ENCODE assay signal across 17 mouse cellular contexts in genomic region chr7:100215116-100215732, GRCm38 (mm10). TPM values are rescaled to one million over a fixed set of nuclear protein-coding genes. Genes with fewer than 3 reads are reported as not detected.
DNase-seq lines count a peak whose midpoint lies in the region; ATAC-seq lines count a peak whose summit lies in the region.
"Had no signal": no experiment of that assay in that cellular context is flagged by ENCODE, and none has a peak within 500 bp of the region (broad histone marks: within the 10 kb centered on the region; RNA-seq: fewer than 3 reads in every experiment).

No protein-coding gene starts in this region.

- no peak for ATAC-seq in forebrain, embryonic 14.5 days
- ATAC-seq in midbrain, embryonic 15.5 days (replicated peaks) = no peak
- ATAC-seq: intestine, embryonic 15.5 days had no signal

- no peaks in the 10 kb centered on the region for H3K9me3 ChIP-seq in forebrain, embryonic 14.5 days (replicated peaks; ENCODE audit: control insufficient read depth, low read length)
- H3K9me3 ChIP-seq in forebrain, embryonic 10.5 days = no peaks in the 10 kb centered on the region
- H3K9me3 ChIP-seq in midbrain, embryonic 10.5 days (replicated peaks) = no peaks in the 10 kb centered on the region
- no peaks in the 10 kb centered on the region for H3K9me3 ChIP-seq in midbrain, embryonic 15.5 days
- H3K9me3 ChIP-seq: intestine, embryonic 15.5 days; lung, embryonic 15.5 days had no signal

- DNase-seq in forebrain, embryonic 14.5 days (ENCODE audit: low spot score) = peak; percentile 49
- DNase-seq in forebrain, embryonic 10.5 days (ENCODE audit: extremely low spot score, low spot score) = no peak
- DNase-seq in midbrain, embryonic 10.5 days (ENCODE audit: low spot score) = no peak
- DNase-seq in cerebellum, postnatal 25 days = peak; percentile 58 to 80
- DNase-seq in heart, adult 8-10 months (ENCODE audit: low spot score) = no peak
- DNase-seq in heart, postnatal 36 days = no peak
- DNase-seq: heart, adult 2 months; heart, postnatal 14 days; right cerebral cortex, postnatal 14 days; thymus, postnatal 25 days had no signal

- H3K36me3 ChIP-seq in forebrain, embryonic 14.5 days (ENCODE audit: control insufficient read depth, insufficient read depth, low read length) = no peaks in the 10 kb centered on the region
- H3K36me3 ChIP-seq in forebrain, embryonic 10.5 days (replicated peaks) = no peaks in the 10 kb centered on the region
- H3K36me3 ChIP-seq in midbrain, embryonic 10.5 days = no peaks in the 10 kb centered on the region
- H3K36me3 ChIP-seq in midbrain, embryonic 15.5 days (replicated peaks) = no peaks in the 10 kb centered on the region
- H3K36me3 ChIP-seq: intestine, embryonic 15.5 days; lung, embryonic 15.5 days had no signal

- intact Hi-C loops in heart, postnatal 36 days (cut with DNase I) = no loop called here

- H3K4me3 ChIP-seq in forebrain, embryonic 14.5 days (ENCODE audit: low read depth, low read length) = no peak overlapping the region
- H3K4me3 ChIP-seq in forebrain, embryonic 10.5 days = no peak overlapping the region
- no peak overlapping the region for H3K4me3 ChIP-seq in midbrain, embryonic 10.5 days
- no peak overlapping the region for H3K4me3 ChIP-seq in midbrain, embryonic 15.5 days
- H3K4me3 ChIP-seq: erythroblast, embryonic 14.5 days; heart, adult 2 months; intestine, embryonic 15.5 days; lung, embryonic 15.5 days had no signal

- no peak overlapping the region for H3K9ac ChIP-seq in forebrain, embryonic 14.5 days (ENCODE audit: low read length)
- no peak overlapping the region for H3K9ac ChIP-seq in midbrain, embryonic 15.5 days
- H3K9ac ChIP-seq: intestine, embryonic 15.5 days; lung, embryonic 15.5 days had no signal

- H3K27ac ChIP-seq in forebrain, embryonic 14.5 days (ENCODE audit: low read depth, low read length) = no peak overlapping the region
- H3K27ac ChIP-seq in forebrain, embryonic 10.5 days = no peak overlapping the region
- H3K27ac ChIP-seq in midbrain, embryonic 10.5 days (replicated peaks) = peak overlapping the region; percentile 70
- no peak overlapping the region for H3K27ac ChIP-seq in midbrain, embryonic 15.5 days
- H3K27ac ChIP-seq: heart, adult 2 months; intestine, embryonic 15.5 days; lung, embryonic 15.5 days; stomach, postnatal 0 days had no signal

- no peaks in the 10 kb centered on the region for H3K27me3 ChIP-seq in forebrain, embryonic 14.5 days (replicated peaks; ENCODE audit: control insufficient read depth, insufficient read depth, low read length)
- no peaks in the 10 kb centered on the region for H3K27me3 ChIP-seq in forebrain, embryonic 10.5 days (ENCODE audit: poor library complexity, severe bottlenecking)
- 0 out of 2 replicates have a peak, but pooled peaks cover 4% of the 10 kb centered on the region for H3K27me3 ChIP-seq in midbrain, embryonic 10.5 days (ENCODE audit: low read depth, poor library complexity, severe bottlenecking)
- no peaks in the 10 kb centered on the region for H3K27me3 ChIP-seq in midbrain, embryonic 15.5 days (replicated peaks)
- H3K27me3 ChIP-seq: intestine, embryonic 15.5 days; lung, embryonic 15.5 days had no signal

- 68% methylated on average over 6 of the region's 6 CpGs for WGBS in forebrain, embryonic 14.5 days
- 86% methylated on average over 6 of the region's 6 CpGs for WGBS in forebrain, embryonic 10.5 days
- 67% methylated on average over 6 of the region's 6 CpGs for WGBS in midbrain, embryonic 10.5 days
- WGBS in midbrain, embryonic 15.5 days = 41% methylated on average over 6 of the region's 6 CpGs

- no peaks in the 10 kb centered on the region for H3K4me1 ChIP-seq in forebrain, embryonic 14.5 days (ENCODE audit: control insufficient read depth, insufficient read depth, low read length)
- peaks cover 17% of the 10 kb centered on the region for H3K4me1 ChIP-seq in forebrain, embryonic 10.5 days
- peaks cover 34% of the 10 kb centered on the region for H3K4me1 ChIP-seq in midbrain, embryonic 10.5 days
- peaks cover 23% of the 10 kb centered on the region for H3K4me1 ChIP-seq in midbrain, embryonic 15.5 days
- H3K4me1 ChIP-seq: intestine, embryonic 15.5 days had no signal

- H3K4me2 ChIP-seq in forebrain, embryonic 14.5 days (ENCODE audit: low read length) = no peak overlapping the region
- no peak overlapping the region for H3K4me2 ChIP-seq in midbrain, embryonic 15.5 days
- H3K4me2 ChIP-seq: intestine, embryonic 15.5 days; liver, embryonic 11.5 days; lung, embryonic 15.5 days had no signal

RNA-seq across cellular contexts. Expression of gene Pgm2l1, which starts 12.0 kb away (rescaled TPM):
- 9.2 and 13.2 TPM in 2 replicates for polyA plus RNA-seq in forebrain, embryonic 14.5 days (2014; fragmentation: Nextera tagmentation; extraction: Ambion mirVana)
- 3.1 and 3.7 TPM in 2 replicates for polyA plus RNA-seq in forebrain, embryonic 10.5 days (2016; fragmentation: Nextera tagmentation; extraction: Ambion mirVana)
- polyA plus RNA-seq in midbrain, embryonic 10.5 days (2016; fragmentation: Nextera tagmentation; extraction: Ambion mirVana) = 4.5 and 7.3 TPM in 2 replicates
- 29.9 and 30.6 TPM in 2 replicates for polyA plus RNA-seq in midbrain, embryonic 15.5 days (2015; fragmentation: Nextera tagmentation; extraction: Ambion mirVana)
- 1 to 10 TPM; 5.5 to 7.9 (median 7.2) TPM for total RNA-seq in heart, adult 8-10 months (2022)
- 1 to 10 TPM; 6.4 to 8.6 TPM for total RNA-seq in heart, postnatal 36 days (2021)

RNA-seq across cellular contexts. Expression of gene Kcne3, which starts 38.9 kb away (rescaled TPM):
- polyA plus RNA-seq in forebrain, embryonic 14.5 days (2014; fragmentation: Nextera tagmentation; extraction: Ambion mirVana) = 0.58 and 0.91 TPM in 2 replicates
- polyA plus RNA-seq in forebrain, embryonic 10.5 days (2016; fragmentation: Nextera tagmentation; extraction: Ambion mirVana) = 6.5 and 10.0 TPM in 2 replicates
- polyA plus RNA-seq in midbrain, embryonic 10.5 days (2016; fragmentation: Nextera tagmentation; extraction: Ambion mirVana) = 2.9 and 6.7 TPM in 2 replicates
- 0.60 and 0.98 TPM in 2 replicates for polyA plus RNA-seq in midbrain, embryonic 15.5 days (2015; fragmentation: Nextera tagmentation; extraction: Ambion mirVana)
- total RNA-seq in heart, adult 8-10 months (2022) = 1 to 10 TPM in 1 of 4 experiments, under 1 TPM in 3; 0.28 to 1.5 (median 0.66) TPM
- total RNA-seq in heart, postnatal 36 days (2021) = under 1 TPM; 0.81 to 1.00 TPM
- total RNA-seq: layer of hippocampus, postnatal 10 days had no signal
- polyA plus RNA-seq: erythroblast, embryonic 14.5 days had no signal

RNA-seq across cellular contexts. Expression of gene Lipt2, which starts 56.1 kb away (rescaled TPM):
- 19.6 and 24.0 TPM in 2 replicates for polyA plus RNA-seq in forebrain, embryonic 14.5 days (2014; fragmentation: Nextera tagmentation; extraction: Ambion mirVana)
- polyA plus RNA-seq in forebrain, embryonic 10.5 days (2016; fragmentation: Nextera tagmentation; extraction: Ambion mirVana) = 22.7 and 24.7 TPM in 2 replicates
- polyA plus RNA-seq in midbrain, embryonic 10.5 days (2016; fragmentation: Nextera tagmentation; extraction: Ambion mirVana) = 20.7 and 23.4 TPM in 2 replicates
- polyA plus RNA-seq in midbrain, embryonic 15.5 days (2015; fragmentation: Nextera tagmentation; extraction: Ambion mirVana) = 16.0 and 19.4 TPM in 2 replicates
- 1 to 10 TPM; 4.4 to 6.3 (median 5.4) TPM for total RNA-seq in heart, adult 8-10 months (2022)
- 1 to 10 TPM; 5.5 to 5.7 TPM for total RNA-seq in heart, postnatal 36 days (2021)

Comparison
In these comparisons a context has a peak if more than half of its experiments do, and no peak if none do; other contexts are left out.
1. DNase-seq: peak in forebrain, embryonic 14.5 days (single experiment) and cerebellum, postnatal 25 days (2 of 2); none in forebrain, embryonic 10.5 days (single experiment), midbrain, embryonic 10.5 days (single experiment), heart, adult 8-10 months (single experiment) and heart, postnatal 36 days (0 of 2).